Mouse (Mus musculus) left cerebral cortex, postnatal 25 days (tissue): Measurements from ENCODE around the gene Snx18. TPM values are rescaled to one million over a fixed set of nuclear protein-coding genes. Genes with fewer than 3 reads are reported as not detected.
A peak's percentile ranks its signal among the peaks of the same experiment; 100 is the strongest.

Source experiments
- DNase-seq, 2 experiments: peaks; one replicate each; pipeline ENCODE4 v3.0.0; 2022; ENCODE audit warnings: low spot score in 2 of 2, mixed read lengths in 1 of 2
- intact Hi-C: fragments of 180-260 bp; cut with DNase I; formaldehyde crosslinking; loops from one replicate; pipeline ENCODE4 v1.15.1; 2025
- total RNA-seq, 2 experiments: library from RNA; stranded (reverse); gene quantifications; 2 replicates each; pipeline ENCODE4 v1.2.3; 2021

Snx18 gene
- 10 to 100 TPM; 21.4 to 25.7 TPM for total RNA-seq

DNA sequence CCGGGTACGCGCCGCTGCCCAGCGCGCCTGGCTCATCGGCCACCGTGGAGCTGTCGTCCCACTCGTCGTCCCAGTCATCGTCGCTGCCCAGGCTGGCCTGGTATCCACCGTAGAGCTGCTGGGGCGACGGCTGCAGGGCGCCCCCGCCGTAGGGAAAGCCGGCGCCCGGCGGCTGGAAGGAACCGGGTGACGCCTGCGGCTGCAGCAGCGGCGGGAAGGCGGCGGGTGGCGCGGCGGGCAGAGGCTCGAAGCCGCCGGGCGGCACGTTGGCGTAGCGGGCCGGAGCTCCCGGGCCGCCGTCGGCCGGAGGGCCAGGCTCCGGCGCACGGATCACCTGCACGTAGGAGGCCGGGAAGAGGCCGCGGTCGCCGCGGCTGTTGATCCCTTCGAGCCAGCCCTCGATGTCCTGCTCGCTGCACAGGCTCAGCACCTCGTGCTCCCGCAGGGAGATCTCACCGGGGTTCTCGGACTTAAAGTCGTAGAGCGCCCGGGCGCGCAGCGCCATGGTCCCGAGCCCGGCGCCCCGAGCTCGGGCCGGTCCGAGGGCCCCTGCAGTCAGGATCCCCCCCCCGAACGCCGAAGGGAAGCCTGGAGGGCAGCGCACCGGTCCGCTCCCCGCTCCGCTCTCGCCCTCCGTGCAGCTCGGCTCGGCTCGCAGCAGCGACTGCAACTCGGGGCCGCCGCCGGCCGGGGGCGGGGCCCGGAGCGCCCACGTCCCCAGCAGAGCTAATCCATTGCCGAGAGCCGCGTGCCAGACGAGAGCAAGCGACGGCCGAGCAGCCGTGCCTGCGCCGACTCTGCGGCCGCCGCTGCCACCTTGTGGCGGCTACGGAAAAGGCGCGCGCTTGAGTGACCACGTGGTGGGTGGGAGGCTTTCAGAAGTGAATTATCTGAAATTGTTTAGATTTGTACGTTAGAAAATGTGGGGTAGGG is at the start of gene Snx18:
Gene Snx18 (minus strand): TSS at position 674 of the 933 bp plus-strand sequence.
- peak; percentile 91 to 94 for DNase-seq
- intact Hi-C loops, result loop anchor here (1.0 to 10.0 kb wide), 7 partner anchors 101 to 573 kb away; partner anchors contain the start of gene Gpx8

DNA sequence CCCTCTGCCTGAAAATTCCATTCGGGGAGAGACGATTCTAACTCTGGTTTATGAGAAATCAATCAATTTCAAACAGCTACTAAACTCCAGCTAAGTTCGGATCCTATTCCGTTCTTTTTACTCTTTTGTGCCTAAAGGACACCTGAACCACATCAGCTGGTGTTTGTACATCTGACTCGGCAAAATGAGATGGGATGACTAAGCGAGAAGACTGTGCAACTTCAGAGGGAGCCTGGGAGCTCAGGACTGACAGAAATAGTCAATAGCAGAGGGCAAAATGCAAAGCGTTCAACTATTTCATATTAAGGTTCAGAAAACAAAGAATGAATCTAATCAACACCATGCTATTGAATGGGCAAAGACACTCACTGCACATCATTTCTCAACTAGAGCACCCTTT is 45.5 kb upstream of the Snx18 start:
- intact Hi-C loops, result no loop called here
- peak in 1 of 2 experiments; percentile 29 for DNase-seq

DNA sequence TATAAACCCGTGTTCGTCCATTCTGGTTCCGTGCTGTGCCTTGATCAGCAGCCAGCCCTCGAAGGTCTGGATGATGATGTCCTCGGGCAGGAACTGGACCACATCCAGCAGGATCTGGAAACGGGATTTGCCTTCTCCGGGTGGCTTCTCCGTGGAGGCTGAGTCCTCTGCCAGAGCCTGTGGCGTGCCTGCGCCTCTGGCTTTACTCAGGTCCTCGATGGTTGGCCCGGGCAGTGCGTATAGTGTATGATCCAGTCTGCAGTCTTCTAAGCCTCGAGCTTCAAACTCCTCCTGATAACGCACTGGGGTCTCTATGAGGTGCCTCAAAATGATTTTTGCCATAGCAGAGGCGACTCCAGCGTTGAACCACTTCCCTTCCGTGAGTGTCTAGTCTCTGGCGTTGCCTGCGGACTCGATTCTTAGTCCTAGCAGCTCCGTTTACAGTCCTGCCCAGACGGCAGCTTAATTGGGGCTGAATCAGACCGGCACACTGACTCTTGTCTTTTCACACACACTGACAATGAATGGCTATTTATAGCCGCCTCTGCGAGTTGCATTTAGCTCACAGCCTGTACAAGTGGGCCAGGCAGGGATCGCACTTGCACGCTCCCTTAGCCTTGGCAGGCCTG is 44.9 kb upstream of the Snx18 start, which contains the start of gene Hspb3:
Gene Hspb3 (minus strand): TSS at position 526 of the 629 bp plus-strand sequence.
- intact Hi-C loops, result no loop called here
- peak; percentile 52 to 79 for DNase-seq

DNA sequence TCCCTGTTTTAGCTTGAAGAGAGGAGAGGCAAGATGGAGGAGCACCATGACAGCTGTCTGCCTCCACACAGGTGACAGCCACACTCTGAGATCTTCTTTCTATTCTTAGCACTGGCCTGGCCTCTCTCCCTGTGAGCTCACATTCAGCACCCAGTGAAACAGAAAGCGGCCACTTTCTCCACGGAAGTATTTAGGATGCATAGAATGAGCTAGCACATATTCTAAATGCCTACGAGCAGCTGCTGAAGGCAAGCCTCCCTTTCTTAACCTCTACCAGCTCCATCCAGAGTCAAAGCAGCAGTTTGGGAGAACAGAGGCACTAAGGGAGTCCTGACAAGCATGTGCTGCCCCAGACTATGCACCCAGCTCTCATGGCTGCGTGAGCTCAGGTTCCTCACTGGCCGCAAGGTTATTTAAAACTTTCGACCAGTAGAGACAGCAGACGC is 43.5 kb upstream of the Snx18 start:
- DNase-seq, result peak; percentile 24 to 65

DNA sequence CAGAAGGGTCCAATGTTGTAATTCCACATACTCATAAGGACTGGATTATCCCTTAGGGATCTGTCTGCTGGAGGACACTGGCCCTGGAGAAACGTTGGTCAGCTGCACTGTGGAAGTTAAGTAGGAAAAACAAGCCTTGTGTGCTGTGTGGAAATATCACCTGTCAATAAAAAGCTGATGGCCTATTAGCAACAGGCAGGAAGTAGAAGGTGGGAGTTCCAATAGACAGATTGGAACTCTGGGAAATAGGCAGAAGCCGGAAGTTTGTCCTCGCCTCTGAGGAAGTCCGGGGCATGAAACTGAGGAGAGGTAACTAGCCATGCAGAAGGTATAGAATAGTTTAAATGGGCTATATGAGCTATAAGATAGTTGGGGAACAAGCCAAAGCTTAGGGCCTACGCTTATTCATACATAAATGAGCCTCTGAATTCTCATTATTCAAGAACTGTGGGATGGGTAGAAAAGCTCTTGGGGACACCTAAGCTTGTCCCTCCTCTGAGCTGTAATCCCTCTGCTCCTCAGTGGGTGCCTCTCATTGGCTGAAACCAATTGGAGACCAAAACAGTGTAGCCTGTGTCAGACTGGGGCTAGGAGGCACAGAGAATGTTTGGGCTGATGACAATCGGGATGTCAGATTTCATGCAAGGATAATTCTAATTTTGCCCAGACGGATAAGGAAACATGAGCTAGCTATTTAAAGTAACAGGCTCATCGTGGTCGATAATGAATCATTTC is 42.4 kb upstream of the Snx18 start:
- DNase-seq, result peak; percentile 29 to 68
- intact Hi-C loops, result no loop called here

More for the DNA sequence above, 43.5 kb upstream of the Snx18 start:
- intact Hi-C loops, result no loop called here

DNA sequence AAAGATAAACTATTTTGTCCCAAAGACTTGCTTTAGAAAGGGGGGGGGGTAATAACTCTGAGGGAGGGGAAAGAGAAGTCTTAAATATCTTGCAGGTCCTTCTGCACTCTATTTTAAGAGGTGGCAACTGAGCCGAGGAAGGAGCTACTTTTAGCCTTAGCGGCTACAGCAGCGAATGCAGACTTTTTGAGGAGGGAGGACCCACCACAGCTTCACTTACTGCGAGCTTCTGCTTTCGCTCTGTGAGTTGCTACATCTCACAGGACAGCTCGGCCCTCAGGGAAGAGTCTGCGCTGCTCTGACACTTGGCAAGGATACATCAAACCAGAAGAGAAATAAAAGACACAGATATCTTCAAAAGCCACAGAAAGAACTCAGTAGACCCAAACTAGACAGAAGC is 38.8 kb upstream of the Snx18 start:
- intact Hi-C loops, result no loop called here
- peak in 1 of 2 experiments; percentile 69 for DNase-seq

DNA sequence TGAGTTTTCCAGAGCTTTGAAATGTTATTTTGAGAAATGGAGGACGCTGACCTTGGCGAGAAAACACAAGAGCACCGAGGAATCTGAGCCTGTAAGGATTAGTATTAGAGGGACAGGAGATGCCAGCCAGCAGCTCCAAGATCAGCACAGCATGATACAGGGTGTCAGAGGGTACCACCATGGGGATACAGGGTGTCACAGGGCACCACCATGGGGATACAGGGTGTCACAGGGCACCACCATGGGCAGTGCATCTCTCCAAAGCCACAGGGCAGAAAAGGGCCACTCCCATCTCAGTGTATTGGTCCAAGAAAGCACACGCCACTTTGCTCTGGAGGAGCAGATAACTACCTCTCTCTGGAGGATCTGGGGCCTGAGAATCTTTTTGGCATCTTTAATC is 38.3 kb upstream of the Snx18 start:
- intact Hi-C loops, result no loop called here

DNA sequence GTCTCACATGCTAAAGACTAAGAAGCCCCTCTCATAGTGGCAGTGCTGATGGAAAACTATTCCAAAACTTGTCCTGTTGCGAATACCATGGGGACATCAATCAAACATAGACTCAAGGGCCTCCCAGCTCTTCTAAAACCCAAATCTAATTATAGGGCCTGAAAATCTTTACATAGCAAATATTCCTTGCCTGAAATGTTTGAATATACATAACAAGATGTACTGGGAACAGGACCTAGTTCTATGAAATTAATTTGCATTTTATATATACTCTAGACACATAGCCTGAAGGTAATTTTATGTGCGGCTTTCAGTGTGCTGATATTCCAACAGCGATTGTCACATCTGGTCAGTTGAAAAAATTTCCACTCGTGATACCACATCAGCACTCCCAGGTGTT is 37.1 kb upstream of the Snx18 start:
- intact Hi-C loops, result no loop called here
- DNase-seq, result no peak

More for the DNA sequence above, 38.3 kb upstream of the Snx18 start:
- no peak for DNase-seq

DNA sequence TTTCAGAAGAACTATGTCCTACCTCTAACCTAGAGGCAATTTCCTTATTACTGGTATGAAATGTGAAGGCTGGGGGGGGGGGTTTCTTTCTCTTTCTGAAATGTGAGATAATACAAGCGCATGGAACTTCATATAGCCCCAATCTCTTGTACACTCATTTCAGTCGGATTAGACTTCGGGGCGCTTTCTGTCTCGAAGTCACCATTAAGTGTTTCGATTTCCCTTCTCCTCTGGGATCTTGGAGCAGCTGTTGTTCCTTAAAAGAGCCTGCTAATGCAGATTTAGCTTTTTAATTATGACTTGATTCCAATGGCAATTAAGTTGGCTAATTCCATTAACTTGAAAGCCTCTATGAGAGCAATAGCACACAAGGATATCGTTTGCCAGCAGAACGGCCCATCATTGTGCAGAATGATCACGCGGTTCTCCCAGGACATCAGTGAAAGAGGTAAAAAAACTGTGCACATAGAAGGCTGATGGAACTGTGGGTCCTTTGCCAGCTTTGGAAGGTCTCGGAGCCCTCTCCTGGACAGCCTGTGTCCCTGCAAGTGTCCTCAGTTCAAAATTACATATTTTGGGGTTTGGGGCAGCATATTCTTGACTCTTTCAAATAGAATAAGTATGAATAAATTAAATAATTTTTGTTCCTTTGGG is 22.7 kb upstream of the Snx18 start:
- DNase-seq, result peak in 1 of 2 experiments; percentile 22
- intact Hi-C loops, result no loop called here

DNA sequence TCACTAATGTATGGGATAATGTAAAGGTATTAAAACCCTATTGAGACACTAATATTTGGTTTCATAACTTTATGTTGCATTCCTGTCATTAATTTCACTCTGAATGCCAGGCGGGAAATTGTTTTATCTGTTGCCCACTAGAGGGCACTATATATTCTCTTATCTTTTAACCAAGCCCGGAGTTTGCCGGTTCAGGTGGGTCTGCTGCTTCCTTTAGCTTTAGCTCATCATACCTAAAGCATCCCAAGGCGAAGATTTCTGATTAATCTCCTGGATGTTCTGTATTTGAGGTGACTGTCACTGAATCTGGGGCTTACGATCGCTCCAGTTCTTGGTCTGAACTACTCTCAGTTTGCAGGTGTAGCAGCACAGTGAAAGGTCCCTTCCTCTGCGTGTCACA is 20.6 kb upstream of the Snx18 start:
- peak in 1 of 2 experiments; percentile 54 for DNase-seq
- intact Hi-C loops, result loop anchor here (1.0 to 5.0 kb wide), 2 partner anchors 30 to 228 kb away; no protein-coding TSS in a partner anchor

DNA sequence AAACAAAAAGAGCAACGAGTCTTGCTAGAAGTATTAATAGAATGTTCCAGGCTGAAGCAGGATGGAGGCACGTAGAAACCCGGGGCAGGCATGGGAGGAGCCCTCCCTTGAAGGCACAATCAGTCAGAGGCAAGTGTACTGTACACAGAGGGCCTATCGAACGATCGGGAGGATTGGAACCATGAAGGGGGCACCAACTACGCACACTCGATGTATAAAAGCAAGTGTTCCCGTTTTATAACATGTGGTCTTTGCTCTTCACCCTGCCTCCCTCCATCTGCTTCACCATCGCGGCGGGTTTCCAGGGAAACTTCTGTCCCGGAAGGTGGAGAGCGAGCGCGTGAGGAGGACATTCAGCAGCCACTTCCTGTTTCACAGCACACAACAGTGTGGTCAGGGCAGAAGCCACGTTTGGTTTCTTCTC is 17.4 kb upstream of the Snx18 start:
- DNase-seq, result no peak
- intact Hi-C loops, result loop anchor here (5.0 kb wide), 1 partner anchor 231 kb away; no protein-coding TSS in a partner anchor

DNA sequence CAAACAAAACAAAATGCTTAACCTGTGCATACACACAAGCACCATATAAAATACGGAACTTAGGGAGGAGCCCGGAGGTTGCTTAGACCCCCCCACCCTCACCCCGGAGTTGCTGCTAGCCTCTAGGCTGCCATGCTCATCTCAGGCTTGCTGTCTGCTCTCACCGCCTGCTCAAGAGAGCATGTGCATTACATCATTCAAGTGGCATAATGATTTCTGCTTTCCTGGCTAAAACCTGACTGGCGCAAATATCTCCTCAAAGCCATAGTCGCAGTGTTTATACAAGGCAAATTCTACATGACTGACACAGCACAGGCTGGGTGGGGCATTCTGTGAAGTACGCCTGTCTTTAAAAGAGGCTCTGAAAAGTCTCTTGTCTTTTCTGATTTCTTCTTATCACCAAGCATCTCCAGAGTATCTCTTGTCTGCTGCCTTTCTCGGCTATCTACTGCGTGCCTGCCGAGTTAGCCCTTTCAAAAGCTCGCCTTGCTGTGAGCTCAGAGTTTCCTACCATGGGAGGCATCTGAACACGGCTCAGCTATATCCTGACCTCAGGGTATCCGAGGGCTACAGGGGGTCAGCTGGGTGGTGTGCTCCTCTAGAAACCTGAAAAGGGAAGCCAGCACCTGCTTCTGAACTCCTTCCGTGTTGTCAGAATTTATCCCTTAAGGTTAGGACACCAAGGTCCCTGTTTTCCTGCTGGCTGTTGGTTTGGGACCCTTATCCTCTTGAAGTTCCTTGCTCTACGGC is 16.5 kb upstream of the Snx18 start:
- peak in 1 of 2 experiments; percentile 22 for DNase-seq

DNA sequence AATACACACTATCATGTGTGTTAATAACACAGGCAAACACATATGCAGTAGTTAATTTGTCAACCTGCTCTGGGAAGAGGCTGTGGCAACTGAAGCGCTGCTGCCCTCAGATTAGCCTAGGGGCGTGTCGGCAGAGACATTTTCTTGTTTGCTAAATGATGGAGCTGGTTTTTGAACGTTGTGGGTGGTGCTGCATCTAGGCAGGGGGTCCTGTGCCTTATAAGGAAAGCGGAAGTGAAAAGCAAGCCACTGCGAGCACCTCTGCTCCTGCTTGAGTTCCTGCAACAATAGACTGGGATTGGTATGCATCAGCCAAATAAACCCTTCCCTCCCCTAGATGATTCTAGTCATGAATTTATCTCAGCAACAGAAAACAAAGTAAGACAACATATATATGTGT is 14.1 kb upstream of the Snx18 start:
- intact Hi-C loops, result no loop called here
- no peak for DNase-seq

More for the DNA sequence above, 16.5 kb upstream of the Snx18 start:
- intact Hi-C loops, result loop anchor here (5.0 kb wide), 1 partner anchor 232 kb away; no protein-coding TSS in a partner anchor

DNA sequence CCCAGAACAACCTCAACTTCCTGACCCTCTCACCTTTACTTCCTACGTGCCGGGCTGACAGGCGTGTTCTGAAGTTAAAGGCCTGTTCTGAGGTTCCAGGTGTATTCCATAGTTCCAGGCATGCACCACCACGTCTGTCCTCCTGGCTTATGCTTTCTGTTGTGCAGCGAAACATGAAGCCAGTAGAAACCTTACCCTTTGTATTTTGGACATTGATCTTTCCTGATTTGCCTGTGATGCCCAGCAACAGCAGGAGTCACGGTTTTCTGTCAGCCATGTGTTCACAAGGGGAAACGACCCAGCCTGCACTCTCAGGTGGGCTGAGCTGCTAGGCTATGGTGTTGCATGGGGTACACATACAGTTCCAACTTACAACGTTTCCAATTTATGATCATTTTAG is 9.2 kb upstream of the Snx18 start:
- DNase-seq, result no peak
- intact Hi-C loops, result no loop called here

DNA sequence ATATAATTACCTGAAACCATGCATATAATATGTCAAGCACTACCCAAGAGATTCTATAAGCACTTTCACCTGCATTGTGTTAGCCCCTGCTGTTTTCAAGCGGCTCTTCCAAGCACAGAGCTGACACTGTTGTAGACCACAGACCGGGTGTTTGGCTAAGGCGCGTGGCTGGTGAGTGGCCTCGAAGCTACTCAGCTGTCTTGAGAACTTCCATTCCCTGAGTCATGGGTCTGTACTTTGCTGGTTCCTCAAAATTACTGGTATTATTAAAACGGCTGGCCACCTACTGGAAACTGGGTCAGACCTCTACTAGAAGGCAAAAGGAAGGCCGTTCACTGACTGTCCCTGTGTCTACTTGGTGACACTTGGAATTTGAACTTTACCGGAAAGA is 4.5 kb upstream of the Snx18 start:
- intact Hi-C loops, result no loop called here
- no peak for DNase-seq

DNA sequence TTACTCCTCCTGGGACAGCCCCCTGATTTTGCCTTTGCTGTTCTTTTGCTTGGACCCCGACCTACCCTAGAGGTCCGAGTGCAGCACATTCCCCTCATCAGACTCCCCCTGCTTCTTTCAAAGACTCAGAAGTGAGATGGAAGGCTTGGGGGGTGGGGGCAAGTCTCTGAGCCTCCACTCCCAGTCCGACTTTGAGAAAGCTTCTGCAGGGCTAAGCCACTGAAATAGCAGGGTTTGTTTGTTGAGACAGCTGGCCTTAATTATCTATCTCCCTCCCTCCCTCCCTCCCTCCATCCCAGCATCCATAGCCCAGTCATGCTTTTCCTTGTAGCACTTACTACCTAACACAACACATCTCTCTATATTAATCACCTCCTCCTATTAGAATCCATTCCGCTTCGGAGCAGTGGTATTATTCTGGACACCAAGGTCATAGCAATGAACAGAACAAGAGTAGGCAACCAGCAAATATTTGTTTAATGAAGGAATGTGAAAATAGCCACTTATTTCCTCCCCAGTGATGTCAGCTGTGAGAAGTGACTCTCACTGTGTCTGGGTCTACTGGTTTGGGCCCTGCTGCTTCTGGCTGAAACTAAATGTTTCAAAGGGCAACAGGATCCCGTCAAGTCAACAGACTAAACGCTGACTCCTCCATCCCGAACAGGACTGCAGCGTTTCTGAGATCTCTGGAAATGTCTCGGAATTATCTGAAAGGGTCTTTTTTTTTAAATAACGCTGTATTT is 3.9 kb upstream of the Snx18 start:
- intact Hi-C loops, result no loop called here
- DNase-seq, result no peak

DNA sequence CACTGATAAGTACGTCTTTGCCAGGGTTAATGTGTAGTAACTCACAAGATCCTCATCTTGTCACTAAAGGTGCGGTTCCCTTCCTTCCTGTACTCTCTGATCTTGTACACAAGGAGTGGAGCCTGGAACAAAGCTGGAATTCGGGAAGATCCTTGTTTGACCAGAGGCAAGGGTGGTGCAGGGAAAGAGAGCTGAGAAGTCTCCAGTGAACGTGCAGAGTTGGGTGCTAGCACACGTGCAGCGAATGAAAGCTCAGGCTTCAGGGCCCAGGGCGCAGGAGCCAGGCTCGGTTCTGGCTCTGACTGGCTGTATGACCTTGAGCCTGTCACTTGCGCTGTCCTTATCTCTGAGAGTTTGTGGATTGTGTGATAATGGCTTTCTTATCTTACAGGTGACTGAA is 639 bp upstream of the Snx18 start:
- no peak for DNase-seq
- intact Hi-C loops, result loop anchor here (5.0 to 10.0 kb wide), 5 partner anchors 102 to 574 kb away; partner anchors contain the start of gene Gpx8
